In the genomic region with DNA sequence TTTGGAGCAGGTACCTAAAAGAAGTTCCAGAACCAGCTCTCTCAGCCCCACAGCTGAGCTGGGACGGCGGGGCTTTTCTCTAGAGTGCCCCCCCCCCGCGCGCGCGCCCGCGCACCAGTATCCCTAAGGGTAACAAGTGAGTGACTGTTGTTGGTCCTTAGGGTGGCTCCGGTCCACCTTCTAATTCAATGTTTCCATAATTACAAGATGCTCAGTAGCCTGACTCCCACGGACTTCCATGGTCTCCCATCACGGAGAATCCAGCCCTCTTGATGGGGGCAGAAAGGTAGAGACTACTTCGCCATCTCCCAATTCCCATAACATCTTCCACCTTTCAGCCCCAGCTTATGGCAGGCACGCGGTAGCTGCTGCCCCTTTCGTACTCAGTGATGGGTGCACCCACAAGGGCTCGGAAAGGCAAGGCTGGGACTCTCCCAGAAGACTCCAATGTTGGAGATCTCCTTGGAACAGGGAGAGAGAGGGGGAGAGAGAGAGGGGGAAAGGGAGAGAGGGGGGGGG, we compare ENCODE assay signal across 8 mouse cellular contexts. TPM values are rescaled to one million over a fixed set of nuclear protein-coding genes. Genes with fewer than 3 reads are reported as not detected.
DNase-seq lines count a peak whose midpoint lies in the region; ATAC-seq and TF ChIP-seq lines count a peak whose summit lies in the region.

No protein-coding gene starts in this region.

- peak overlapping the region; percentile 95 for H3K9ac ChIP-seq in hindbrain, embryonic 16.5 days (ENCODE audit: low read depth, low read length)

- TF ChIP-seq POLR2A in lung, adult 2 months (IDR thresholded peaks at IDR 0.05; ENCODE audit: borderline replicate concordance, extremely low read depth, low read depth, low read length): no peak

- peak overlapping the region; percentile 72 for H3K4me3 ChIP-seq in lung, adult 2 months (replicated peaks; ENCODE audit: extremely low read depth, low read depth, low read length)
- H3K4me3 ChIP-seq in hindbrain, embryonic 16.5 days (ENCODE audit: low read length): peak overlapping the region; percentile 85

- H3K27ac ChIP-seq in hindbrain, embryonic 16.5 days (ENCODE audit: low read depth, low read length): peak overlapping the region; percentile 88

- H3K27me3 ChIP-seq in hindbrain, embryonic 16.5 days (replicated peaks; ENCODE audit: control insufficient read depth, insufficient read depth, low read length): no peaks in the 10 kb centered on the region

- peaks cover 5% of the 10 kb centered on the region; the same call in 1 of the 2 replicates for H3K4me1 ChIP-seq in lung, adult 2 months (ENCODE audit: control insufficient read depth, insufficient read depth, low read length)
- peaks cover 22% of the 10 kb centered on the region for H3K4me1 ChIP-seq in hindbrain, embryonic 16.5 days (ENCODE audit: control insufficient read depth, insufficient read depth, low read depth, low read length)

- TF ChIP-seq CTCF in lung, adult 2 months (IDR thresholded peaks at IDR 0.05; ENCODE audit: insufficient read depth, low read length): no peak

- peaks cover 43% of the 10 kb centered on the region for H3K36me3 ChIP-seq in hindbrain, embryonic 16.5 days (ENCODE audit: control insufficient read depth, insufficient read depth, low read length)

- DNase-seq in lung, adult 2 months: no peak
- DNase-seq in lung, postnatal 25 days (ENCODE audit: low spot score): no peak
- peak; percentile 35 for DNase-seq in embryo, embryonic 9.5 days (ENCODE audit: extremely low spot score)
- peak; percentile 60 for DNase-seq in neural tube, embryonic 10.5 days (ENCODE audit: extremely low spot score, low spot score)
- DNase-seq in gastrocnemius, adult 8-10 months (ENCODE audit: low spot score in 2 of 2): no peak
- DNase-seq in testis, postnatal 10 days (ENCODE audit: low spot score): no peak
- no peak for DNase-seq in left cerebral cortex, adult 11 months (ENCODE audit: low spot score)

- peak; percentile 40 for ATAC-seq in hindbrain, embryonic 16.5 days

- 1% methylated on average over 17 of the region's 17 CpGs for WGBS in lung, adult 2 months
- under 1% methylated on average over 17 of the region's 17 CpGs for WGBS in hindbrain, embryonic 16.5 days

- no peaks in the 10 kb centered on the region for H3K9me3 ChIP-seq in hindbrain, embryonic 16.5 days (ENCODE audit: control insufficient read depth, low read length)

- H3K4me2 ChIP-seq in hindbrain, embryonic 16.5 days (ENCODE audit: low read length): peak overlapping the region; percentile 82

RNA-seq across cellular contexts. Expression of gene Tmem132a, which starts 1.1 kb away (rescaled TPM):
- 22.4 and 23.5 TPM in 2 replicates for polyA plus RNA-seq in lung, adult 2 months (2012; rRNA removed)
- 180 and 196 TPM in 2 replicates for polyA plus RNA-seq in hindbrain, embryonic 16.5 days (2015; fragmentation: Nextera tagmentation; extraction: Ambion mirVana)
- total RNA-seq in gastrocnemius, adult 8-10 months (2022): 1 to 10 TPM; 2.7 to 4.3 (median 3.4) TPM

RNA-seq across cellular contexts. Expression of gene Tmem109, which starts 13.1 kb away (rescaled TPM):
- polyA plus RNA-seq in lung, adult 2 months (2012; rRNA removed): 206 and 278 TPM in 2 replicates
- 50.2 and 50.7 TPM in 2 replicates for polyA plus RNA-seq in hindbrain, embryonic 16.5 days (2015; fragmentation: Nextera tagmentation; extraction: Ambion mirVana)
- 100 to 1,000 TPM; 228 to 296 (median 253) TPM for total RNA-seq in gastrocnemius, adult 8-10 months (2022)

RNA-seq across cellular contexts. Expression of gene Prpf19, which starts 26.3 kb away (rescaled TPM):
- 159 and 186 TPM in 2 replicates for polyA plus RNA-seq in lung, adult 2 months (2012; rRNA removed)
- 35.0 and 39.1 TPM in 2 replicates for polyA plus RNA-seq in hindbrain, embryonic 16.5 days (2015; fragmentation: Nextera tagmentation; extraction: Ambion mirVana)
- total RNA-seq in gastrocnemius, adult 8-10 months (2022): 100 to 1,000 TPM; 151 to 188 (median 167) TPM

RNA-seq across cellular contexts. Expression of gene Slc15a3, which starts 29.2 kb away (rescaled TPM):
- polyA plus RNA-seq in lung, adult 2 months (2012; rRNA removed): 33.3 and 42.0 TPM in 2 replicates
- polyA plus RNA-seq in hindbrain, embryonic 16.5 days (2015; fragmentation: Nextera tagmentation; extraction: Ambion mirVana): 0.20 and 0.33 TPM in 2 replicates
- under 1 TPM; 0.08 to 0.45 (median 0.22) TPM for total RNA-seq in gastrocnemius, adult 8-10 months (2022)

RNA-seq across cellular contexts. Expression of gene Cd6, which starts 38.8 kb away (rescaled TPM):
- 2.8 and 3.5 TPM in 2 replicates for polyA plus RNA-seq in lung, adult 2 months (2012; rRNA removed)
- not detected in 2 replicates for polyA plus RNA-seq in hindbrain, embryonic 16.5 days (2015; fragmentation: Nextera tagmentation; extraction: Ambion mirVana)
- total RNA-seq in gastrocnemius, adult 8-10 months (2022): not detected

Comparison
In these comparisons a context has a peak if more than half of its experiments do, and no peak if none do; other contexts are left out.
1. DNase-seq: peak in embryo, embryonic 9.5 days (single experiment) and neural tube, embryonic 10.5 days (single experiment); none in lung, adult 2 months (single experiment), lung, postnatal 25 days (single experiment), gastrocnemius, adult 8-10 months (0 of 2), testis, postnatal 10 days (single experiment) and left cerebral cortex, adult 11 months (single experiment).